Mouse (Mus musculus) lung, postnatal 4 days (tissue): Measurements from ENCODE around the gene Klhl3.
A peak's percentile ranks its signal among the peaks of the same experiment; 100 is the strongest.

Source experiments
- DNase-seq, 2 experiments: peaks; one replicate each; pipeline ENCODE4 v3.0.0; 2021

Klhl3 gene

DNA sequence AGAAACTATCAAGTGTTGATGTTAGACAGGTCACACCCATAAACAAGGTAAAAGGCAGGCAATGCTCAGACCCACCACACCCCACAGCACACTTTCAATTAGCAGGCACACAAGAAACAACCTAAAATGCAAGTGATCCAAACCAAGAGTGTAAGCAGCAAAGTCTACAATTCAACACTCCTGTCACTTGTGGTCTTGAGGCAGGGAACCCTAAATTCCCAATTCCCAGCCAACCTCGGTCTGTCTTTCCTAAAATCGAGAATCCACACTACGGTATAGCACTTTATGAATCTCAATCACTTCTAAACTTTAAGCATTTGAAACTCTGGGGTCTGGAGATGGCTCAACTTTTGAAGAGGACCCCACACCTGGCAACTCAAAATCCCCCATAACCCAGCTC, 10.9 kb upstream of the Klhl3 start:
- no peak for DNase-seq

DNA sequence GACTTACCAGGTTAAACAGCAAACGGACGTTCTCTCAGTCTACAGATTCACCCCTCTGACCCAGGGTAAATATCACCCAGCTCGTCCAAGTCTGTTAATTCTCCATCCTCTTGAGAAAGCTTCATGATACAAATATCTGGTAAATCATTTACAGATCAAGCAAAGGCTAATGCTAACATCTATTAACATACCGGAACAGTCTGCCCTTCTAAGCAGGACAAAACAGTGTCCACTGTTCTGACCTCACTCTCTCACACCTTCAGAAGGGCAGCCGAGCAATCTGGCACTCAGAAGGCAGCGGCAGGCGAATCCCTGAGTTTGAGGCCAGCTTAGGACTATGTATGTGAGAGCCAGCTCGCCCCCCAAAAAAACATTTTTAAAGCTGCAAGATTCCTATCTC, 10.0 kb upstream of the Klhl3 start:
- no peak for DNase-seq

DNA sequence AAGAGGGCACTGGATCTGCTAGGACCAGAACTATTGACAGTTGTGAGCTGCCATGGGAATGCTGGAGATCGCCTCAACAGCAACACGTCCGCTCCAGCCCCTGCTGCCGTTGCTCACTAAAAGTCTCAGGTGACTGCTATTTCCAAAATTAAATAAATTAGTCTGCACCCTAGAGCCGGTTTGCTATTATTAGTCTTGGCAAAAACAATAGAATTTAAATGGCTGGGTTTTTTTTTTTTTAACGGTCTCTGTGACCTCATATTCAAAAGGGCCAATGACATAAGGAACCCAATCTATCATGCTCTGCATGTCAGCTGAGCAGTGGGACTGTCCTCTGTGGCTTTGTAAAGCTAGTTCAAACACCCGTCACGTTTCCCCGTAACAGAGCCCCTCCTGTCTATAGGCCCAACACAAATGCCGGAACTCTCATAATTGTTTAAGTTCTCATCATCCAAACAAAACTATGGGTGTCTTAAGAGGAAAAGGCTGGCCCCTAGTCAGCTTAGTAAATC, 9.4 kb upstream of the Klhl3 start:
- no peak for DNase-seq

DNA sequence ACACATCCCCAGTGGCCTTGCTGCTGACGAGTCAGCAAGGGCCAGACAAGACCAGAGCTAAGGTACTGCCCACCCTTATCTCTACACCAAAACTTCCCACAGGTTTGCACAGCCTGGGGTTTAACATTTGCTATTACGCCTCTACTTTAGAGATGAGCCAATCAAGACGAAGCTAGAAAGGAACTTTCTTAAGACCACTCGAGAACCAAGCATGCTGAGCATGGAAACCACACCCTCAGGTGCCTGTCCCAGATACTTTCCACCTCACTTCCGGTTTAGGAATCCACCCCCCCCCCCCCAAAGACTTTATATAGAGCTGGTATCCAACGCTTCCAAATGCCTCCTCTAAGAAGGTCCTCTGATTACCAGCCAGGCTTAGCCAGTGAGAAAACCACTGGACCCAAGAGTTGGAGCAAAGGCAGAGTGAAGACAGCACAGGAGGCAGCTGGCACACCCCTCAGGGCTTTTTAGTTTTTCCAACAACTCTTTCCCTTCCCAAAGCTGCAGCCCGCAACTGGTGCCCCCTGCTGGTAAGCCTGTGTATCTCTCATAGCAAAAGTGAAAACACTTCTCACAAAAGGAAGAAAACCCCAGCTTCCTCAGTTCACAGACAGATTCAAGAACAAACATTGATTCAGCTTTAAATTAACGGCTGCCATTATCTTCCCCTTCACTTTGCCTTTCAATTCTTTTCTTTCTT, 4.1 kb upstream of the Klhl3 start:
- peak; percentile 74 to 87 for DNase-seq

DNA sequence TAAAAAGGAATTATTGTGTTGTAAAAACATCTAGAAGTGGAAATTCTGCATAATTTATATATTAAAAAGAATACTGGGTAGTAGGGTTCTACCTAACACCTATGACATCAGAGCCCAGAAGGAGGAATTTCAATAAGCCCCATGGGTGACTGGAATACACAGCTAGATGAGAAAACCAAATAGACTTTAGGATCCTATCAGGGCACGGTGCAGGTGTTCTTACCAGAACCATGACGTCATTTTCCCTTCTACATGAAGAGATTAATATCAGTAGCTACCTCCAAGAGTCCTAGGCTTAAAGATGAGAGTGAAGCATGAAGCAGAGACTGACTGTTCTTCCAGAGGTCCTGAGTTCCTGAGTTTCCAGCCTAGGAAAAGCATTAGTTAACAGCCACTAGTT, 3.4 kb upstream of the Klhl3 start:
- no peak for DNase-seq

DNA sequence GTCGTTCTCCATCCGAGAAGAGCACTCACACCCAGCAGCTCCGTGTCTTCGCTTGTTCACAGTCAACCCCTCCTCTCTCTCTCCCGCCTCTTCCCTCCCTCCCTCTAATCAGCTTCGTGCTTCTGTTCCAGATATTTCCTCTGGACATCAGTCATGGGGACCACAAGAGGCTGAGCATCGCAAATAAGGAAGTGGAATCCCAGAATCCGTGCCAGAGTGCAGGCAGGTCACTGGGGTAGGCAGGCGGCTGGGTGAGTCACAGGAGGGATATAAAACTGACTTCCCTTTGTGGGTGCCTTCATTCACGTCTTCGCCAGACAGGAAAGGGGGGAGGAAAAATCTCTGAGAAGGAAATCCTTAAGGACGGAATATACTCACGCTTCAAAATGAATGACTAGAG, 1.8 kb upstream of the Klhl3 start:
- DNase-seq, result peak; percentile 71 to 74

DNA sequence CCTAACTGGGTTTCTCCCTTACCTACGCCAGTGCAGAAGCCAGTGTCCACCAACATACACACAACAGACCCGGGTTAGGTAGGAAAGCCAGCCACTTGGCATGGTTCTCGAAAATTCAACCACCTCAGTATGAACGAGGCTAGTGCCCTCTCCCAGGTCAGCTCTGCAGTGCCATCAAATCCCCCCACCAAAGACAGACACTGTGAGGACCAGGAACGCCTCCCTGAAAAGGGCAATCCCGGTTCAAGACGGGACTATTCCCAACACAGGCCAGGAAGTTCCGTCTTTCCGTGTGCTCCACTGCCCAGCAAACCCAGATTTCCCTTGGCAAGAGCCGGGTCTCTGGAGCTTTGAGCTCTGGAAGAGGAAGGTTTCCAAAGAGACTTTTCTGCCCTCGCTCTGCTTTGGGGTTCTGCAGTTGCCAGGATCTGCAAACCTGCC, 771 bp downstream of the Klhl3 start:
- peak in 1 of 2 experiments; percentile 12 for DNase-seq

DNA sequence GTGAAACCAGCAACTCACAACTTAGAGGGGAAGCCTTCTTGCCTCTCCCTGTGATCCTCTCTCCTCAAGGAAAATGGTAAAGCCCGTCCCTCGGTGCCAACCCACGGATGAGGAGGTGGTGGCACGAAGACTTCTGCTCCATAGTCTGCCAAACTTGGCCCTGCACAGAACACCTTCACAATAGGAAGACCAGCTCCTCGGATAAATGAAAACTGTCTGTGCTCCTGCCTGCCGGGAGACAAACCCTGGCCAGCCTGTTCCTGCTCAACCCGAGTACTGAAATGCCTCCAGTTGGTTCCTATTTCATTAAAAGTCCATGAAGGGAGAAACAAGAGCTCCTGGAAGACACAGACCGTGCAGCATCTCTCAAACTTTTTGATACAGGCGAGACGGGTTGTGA, 1.2 kb downstream of the Klhl3 start:
- no peak for DNase-seq

DNA sequence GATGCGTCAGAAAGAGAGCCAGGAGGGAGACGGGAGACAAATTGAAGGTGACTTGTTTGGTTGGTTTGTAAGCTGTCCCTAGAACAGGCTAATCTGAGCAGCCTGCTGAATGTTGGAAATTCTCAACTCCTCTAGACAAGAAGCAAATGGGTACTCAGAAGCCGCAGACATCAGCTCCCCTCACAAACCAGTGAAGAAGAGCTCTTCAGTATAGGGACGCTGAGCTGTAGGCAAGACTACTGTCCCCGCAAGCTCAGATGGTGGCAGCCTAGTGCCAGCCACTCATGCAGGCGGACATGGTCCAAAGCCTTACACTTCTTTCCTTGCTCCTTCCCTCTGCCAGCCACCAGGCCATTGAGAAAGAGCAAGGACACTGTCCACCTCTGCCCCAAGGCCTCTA, 2.1 kb downstream of the Klhl3 start:
- no peak for DNase-seq

DNA sequence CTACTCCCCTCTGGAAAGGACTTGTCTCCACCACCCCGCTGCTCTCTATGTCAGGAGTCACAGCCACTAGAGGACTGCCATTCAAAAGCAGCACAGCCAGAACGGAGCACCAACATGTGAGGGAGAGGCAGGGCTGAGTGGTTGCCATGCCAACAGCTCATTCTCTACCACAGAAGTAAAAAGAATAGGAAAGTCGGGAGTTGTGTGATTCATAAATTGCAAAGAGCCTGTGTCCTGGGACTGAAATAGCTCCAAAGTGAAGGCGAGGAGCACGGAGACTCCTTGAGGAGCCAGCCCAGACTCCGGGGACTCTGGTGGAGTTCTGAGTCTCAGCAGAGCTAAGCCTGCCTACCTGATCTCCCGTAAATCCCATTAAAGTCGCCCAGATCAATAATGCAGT, 22.7 kb downstream of the Klhl3 start:
- DNase-seq, result no peak

DNA sequence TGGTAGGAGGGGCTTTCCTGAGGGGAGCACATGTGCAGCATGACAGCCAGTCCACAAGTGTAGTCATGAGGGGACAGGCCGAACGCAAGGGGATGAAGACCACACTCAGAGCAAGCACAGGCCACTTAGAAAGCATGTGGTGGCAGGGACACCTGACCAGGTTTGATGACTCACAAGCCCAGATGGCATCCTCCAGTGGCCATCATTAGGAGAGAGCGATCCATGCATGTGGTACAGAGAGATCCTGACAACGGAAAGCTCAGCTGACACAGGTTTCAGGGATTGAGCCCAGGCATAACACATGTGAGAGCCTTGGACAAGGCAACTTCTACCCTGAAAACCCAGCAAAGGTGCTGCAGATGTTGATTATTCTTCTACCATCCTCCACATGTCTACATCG, 29.0 kb downstream of the Klhl3 start:
- no peak for DNase-seq

DNA sequence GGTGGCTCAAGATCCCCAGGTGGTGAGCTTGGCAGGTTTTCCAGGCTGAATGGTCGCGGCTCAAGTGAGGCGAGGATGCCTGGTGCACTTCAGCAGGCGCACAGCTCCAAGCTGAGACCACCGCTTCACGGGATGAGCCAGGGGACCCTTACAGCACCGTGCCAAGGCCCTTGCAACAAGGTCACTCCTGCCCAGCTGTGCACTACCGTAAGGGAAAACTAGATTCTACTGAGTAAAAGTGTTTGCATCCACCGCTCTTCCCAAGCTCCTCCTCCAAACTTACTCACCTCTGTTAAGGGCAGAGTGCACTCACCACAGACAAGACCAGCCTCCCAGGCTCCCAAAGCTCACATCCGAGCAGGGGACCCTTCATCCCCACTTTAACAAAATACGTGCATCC, 29.9 kb downstream of the Klhl3 start:
- no peak for DNase-seq

DNA sequence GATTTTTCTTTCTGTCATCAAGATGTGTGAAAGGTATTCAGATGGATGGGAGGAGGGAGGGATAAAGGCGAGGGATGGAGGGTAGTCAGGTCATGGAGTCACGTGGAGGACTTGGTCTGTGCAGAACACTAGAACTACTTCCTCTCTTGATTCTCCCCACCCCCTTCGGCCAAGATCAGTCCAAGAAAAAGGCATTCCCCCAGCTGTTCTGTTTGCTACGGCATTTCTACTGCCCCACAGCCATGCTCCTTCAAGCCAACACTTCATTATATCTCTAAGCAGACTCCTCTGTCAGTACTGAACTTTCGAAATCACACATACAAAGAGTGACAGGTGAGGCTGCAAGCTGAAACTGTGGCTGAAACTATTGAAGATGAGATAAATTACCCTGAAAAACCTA, 30.3 kb downstream of the Klhl3 start:
- peak in 1 of 2 experiments; percentile 52 for DNase-seq

DNA sequence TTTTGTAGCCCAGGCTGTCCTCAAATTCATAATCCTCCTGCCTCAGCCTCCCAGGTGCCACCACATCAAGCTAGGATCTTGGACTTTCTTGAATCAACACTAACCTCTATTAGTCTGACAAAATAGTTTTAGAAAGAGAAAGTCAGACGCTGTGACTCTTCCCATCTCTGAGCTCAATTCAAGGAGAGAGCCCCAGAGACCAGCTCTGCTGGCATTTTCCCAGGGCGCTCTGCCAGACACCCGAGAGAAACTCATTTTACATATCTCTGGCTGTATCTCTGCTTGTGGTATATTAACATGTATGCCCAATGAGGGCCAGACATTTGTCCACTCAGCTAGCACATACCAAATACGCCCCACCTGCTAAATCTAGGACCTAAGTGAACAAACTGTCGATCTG, 35.0 kb downstream of the Klhl3 start:
- no peak for DNase-seq

DNA sequence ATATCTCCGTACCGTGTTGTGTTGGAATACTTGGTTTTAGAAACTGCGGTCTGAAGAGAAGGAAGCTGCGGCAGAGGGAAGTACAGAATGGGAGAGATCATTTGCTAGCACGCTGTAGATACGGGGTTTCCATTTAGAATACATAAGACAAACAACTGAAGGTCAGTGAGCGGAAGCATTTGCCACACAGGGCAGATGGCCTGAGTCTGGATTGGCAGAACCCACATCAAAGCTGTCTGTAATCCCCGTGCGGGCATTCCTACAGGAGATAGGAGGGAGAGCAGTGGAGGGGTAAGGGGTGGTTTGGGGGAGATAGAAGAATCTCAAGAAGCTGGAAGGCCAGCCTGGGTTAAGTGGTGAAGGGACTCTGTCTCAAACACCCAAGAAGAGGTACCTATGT, 38.5 kb downstream of the Klhl3 start:
- DNase-seq, result no peak

DNA sequence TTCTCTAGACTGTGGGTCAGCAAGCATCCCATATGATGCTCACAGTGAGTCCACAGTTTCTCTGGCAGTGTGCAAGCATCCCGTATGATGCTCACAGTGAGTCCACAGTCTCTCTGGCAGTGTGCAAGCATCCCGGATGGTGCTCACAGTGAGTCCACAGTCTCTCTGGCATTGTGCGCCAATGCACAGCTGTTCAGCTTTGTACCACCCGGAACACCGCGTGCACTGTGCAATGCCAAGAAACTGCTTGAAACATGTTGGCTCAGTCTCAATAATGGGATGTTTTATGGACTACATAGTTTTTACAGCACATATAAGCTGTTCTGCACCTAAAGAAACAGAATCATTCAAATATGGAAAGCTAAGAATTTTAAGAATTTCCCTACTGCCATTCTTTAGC, 38.9 kb downstream of the Klhl3 start:
- peak in 1 of 2 experiments; percentile 50 for DNase-seq

DNA sequence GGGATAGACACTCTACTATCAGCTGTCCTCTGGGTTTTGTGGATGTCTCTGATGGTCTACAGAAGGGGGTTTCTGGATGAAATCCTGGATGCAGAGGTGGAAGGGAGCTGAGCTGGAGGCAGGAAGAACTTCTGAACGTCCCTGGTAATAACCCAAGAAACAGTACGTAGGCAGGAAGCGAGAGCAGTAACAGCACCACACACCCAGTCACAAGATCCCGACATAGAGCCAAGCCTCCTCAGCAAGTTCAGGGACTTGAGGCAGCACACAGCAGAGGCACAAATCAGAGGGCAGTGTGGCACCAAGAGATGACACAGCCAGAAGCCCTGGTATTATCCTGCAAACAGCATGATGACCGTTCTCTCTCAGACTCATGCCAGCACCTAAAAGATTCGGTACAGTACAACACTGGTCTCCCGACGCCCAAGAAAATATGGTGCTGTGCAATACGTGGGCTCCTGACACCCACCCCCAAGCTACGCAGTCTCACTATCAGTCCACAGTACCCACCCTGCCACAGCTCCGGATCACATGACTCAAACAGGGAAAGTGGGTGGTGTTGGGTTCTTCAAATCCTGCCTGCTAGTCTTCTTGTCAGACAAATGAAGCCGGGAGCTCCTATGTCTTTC, 40.0 kb downstream of the Klhl3 start:
- no peak for DNase-seq

DNA sequence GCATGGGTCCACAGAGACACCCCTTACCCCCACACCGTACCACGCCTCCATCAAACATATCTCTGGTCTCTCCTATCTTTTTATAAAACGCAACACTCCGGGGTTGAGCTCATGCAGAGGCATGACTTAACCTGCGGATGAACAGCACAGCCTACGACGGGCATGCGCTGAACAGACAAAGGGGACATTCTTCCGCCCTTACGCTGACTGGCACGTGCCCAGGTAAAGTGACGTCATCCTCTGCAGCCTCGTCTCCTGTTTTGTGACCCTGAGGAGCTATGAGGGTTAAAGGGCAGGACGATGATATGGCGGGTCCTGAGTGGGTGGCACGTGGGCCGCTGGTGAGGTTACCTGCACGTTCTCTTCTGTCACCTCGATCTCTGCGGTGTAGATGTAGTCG, 42.2 kb downstream of the Klhl3 start:
- DNase-seq, result no peak

DNA sequence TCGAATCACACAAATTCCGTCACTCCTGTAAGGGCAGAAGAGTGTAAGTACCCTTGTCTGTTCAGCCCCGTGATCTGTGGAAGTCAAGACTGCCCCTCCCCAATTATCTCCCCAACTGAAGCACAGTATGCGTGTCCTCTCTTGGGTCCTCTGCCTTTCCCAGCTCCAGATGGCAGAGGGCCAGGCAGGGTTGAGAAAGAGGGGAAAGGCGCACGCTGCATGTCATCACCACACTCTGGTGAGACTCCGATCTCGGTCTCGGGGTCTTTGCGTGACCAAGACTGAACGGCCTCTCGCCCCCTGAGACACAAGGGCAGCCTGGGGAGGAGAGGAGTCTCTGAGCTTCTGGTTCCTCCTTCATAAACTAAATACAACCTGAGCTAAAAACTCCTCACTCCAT, 42.9 kb downstream of the Klhl3 start:
- peak in 1 of 2 experiments; percentile 53 for DNase-seq

DNA sequence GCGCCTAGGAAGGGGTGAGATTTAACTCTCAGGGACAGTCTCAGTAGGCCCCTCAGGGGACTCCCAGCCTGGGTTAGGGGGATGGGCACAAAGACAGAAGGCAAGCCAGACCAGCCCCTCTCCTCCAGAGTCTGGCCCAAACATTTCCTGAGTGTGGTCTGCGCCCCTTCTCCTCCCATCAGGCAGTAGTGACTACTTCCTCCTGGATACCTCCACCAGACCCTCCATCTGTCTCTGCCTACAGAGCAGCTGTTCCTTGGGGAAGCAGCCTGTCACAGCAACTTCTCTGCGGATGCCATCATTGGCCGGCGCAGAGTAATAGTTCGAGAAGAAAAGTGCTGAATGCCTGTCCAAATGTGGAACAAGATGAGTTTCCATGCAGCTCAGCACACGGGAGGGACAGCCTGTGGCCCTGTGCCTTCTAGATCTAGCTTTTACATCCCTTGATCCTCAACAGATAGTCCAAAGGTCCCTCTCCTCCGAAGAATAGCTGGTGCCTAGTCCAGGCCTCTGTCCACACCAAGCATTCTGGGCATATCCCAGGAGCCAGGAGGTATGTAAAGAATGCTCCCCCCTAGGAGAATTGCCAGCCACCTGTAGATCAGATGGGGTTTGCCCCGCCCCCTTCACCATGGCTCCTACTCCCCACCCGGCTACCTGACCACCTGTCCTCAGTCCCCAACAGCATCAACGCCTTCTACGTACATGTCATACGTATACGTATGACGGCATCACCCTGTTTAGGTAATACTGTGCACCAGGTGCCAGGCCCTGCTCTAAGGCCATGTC, 44.8 kb downstream of the Klhl3 start:
- no peak for DNase-seq

DNA sequence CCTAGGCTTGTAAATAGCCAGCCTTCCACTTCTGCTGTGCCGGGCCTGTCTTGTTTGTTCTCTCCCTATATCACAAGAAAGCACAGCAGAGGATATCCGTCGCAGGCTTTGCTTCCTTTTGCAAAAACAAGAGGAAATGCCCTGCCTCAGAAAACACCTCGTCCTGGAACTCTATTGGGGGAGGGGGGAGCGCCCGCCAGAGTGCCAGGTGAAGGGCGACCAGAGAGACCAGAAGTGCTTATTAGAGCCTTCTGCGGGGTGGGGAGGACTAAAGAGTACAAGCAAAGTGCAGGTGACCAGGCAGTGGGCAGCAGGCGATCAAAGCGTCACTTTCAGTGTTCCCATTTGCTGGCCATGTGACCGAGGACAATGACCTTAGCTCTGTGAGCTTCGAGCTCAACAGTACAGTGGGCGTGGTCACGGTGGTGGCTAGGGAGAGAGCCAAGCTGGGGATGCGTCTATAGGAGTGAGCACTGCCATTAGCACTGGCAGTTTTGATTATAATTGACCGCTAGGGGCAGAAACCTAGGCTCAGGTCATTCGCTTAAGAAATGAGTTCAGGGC, 45.8 kb downstream of the Klhl3 start:
- peak; percentile 82 to 87 for DNase-seq

DNA sequence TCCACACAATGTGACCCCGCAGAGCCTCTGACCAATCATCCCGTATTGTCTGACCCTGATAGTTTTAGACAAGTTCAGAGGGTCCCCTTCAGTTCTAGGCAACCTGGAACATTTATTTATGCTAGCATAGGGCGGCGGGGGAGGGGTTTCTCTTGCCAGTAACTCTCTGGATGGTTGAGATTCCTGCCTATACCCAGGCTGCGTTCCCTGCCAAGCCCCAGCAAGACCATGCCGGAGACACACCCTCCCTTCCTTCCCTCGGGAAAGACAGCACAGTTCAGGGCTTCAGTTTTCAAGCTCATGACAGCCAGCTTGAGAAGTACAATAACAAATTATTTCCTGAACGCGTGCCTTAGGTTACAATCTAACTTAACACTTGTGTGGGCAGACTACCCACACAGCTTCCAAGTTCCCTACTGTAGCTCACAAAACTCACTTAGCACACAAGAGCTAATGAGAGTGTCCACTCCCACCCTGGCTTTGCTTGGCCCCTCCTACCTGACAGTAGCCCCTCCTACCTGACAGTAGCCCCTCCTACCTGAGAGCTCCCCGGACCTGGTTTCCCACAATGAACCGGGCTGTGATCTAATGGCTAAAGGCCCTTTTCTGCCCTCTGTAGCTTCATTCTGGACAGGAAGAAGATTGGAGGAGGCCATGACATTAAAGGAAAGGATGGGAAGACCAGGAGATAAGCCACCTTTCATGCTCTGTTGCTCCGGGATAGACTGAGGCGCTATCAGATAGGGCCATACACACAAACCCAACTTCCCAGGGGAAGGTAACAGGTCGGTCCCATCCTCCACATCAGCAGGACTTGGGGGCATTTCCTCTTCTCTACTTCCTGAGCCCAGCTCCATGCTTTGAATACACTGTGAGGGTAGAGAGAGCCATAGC, 46.6 kb downstream of the Klhl3 start:
- peak; percentile 55 to 78 for DNase-seq
